10 mouse cellular contexts compared by ENCODE assay signal in genomic region chr4:124149771-124150451, GRCm38 (mm10).
DNase-seq lines count a peak whose midpoint lies in the region; ATAC-seq and TF ChIP-seq lines count a peak whose summit lies in the region.
"Had no signal": no experiment of that assay in that cellular context is flagged by ENCODE, and none has a peak within 500 bp of the region (broad histone marks: within the 10 kb centered on the region; RNA-seq: fewer than 3 reads in every experiment).

No protein-coding gene starts in this region.

- no peaks in the 10 kb centered on the region for H3K27me3 ChIP-seq in testis, adult 2 months (ENCODE audit: control insufficient read depth, insufficient read depth, low read length)
- no peaks in the 10 kb centered on the region; the same call in 1 of the 2 replicates for H3K27me3 ChIP-seq in liver, embryonic 14.5 days (ENCODE audit: control insufficient read depth, insufficient read depth, low read length)
- 0 out of 2 replicates have a peak, but pooled peaks cover 3% of the 10 kb centered on the region for H3K27me3 ChIP-seq in stomach, postnatal 0 days (ENCODE audit: control insufficient read depth, insufficient read depth, low read length)

- H3K4me3 ChIP-seq in testis, adult 2 months (ENCODE audit: control insufficient read depth, low read depth, low read length) = peak overlapping the region; percentile 49
- no peak overlapping the region for H3K4me3 ChIP-seq in liver, embryonic 14.5 days (ENCODE audit: insufficient read depth in 1 of 2, low read depth in 2 of 2, low read length in 2 of 2)
- H3K4me3 ChIP-seq in stomach, postnatal 0 days (ENCODE audit: low read depth, low read length) = no peak overlapping the region

- no peaks in the 10 kb centered on the region for H3K9me3 ChIP-seq in liver, embryonic 14.5 days (ENCODE audit: control insufficient read depth, low read length)
- H3K9me3 ChIP-seq in stomach, postnatal 0 days (ENCODE audit: control insufficient read depth, low read length) = no peaks in the 10 kb centered on the region

- peaks cover 7% of the 10 kb centered on the region for H3K4me1 ChIP-seq in testis, adult 2 months (ENCODE audit: control insufficient read depth, insufficient read depth, low read length)
- no peaks in the 10 kb centered on the region for H3K4me1 ChIP-seq in liver, embryonic 14.5 days (replicated peaks; ENCODE audit: control insufficient read depth in 2 of 2, insufficient read depth in 2 of 2, low read length in 1 of 2)
- no peaks in the 10 kb centered on the region for H3K4me1 ChIP-seq in stomach, postnatal 0 days (replicated peaks; ENCODE audit: control insufficient read depth, insufficient read depth)

- no peak for TF ChIP-seq POLR2A in testis, adult 2 months (IDR thresholded peaks at IDR 0.05; ENCODE audit: control insufficient read depth, low read depth, low read length)

- TF ChIP-seq EP300 in liver, embryonic 14.5 days (IDR thresholded peaks at IDR 0.05; ENCODE audit: low read depth) = no peak
- TF ChIP-seq EP300 in stomach, postnatal 0 days (optimal IDR thresholded peaks at IDR 0.05) = no peak

- no peak for ATAC-seq in liver, embryonic 14.5 days (ENCODE audit: insufficient read depth)
- ATAC-seq in stomach, postnatal 0 days (ENCODE audit: low FRiP score, low TSS enrichment) = no peak

- H3K36me3 ChIP-seq in testis, adult 2 months (ENCODE audit: control insufficient read depth, insufficient read depth, low read length) = no peaks in the 10 kb centered on the region
- no peaks in the 10 kb centered on the region for H3K36me3 ChIP-seq in liver, embryonic 14.5 days (replicated peaks; ENCODE audit: control insufficient read depth, insufficient read depth, low read depth)
- no peaks in the 10 kb centered on the region for H3K36me3 ChIP-seq in stomach, postnatal 0 days (ENCODE audit: control insufficient read depth, insufficient read depth, low read length)

- WGBS in liver, embryonic 14.5 days (ENCODE audit: insufficient replicate concordance) = 8% methylated on average over 16 of the region's 16 CpGs
- WGBS in stomach, postnatal 0 days = 12% methylated on average over 16 of the region's 16 CpGs

- no peak overlapping the region for H3K27ac ChIP-seq in testis, adult 2 months (ENCODE audit: control insufficient read depth, insufficient read depth, low read depth, low read length)
- H3K27ac ChIP-seq in liver, embryonic 14.5 days = no peak overlapping the region
- no peak overlapping the region for H3K27ac ChIP-seq in stomach, postnatal 0 days (replicated peaks)

- intact Hi-C loops in heart, postnatal 10 days (cut with DNase I) = no loop called here

- no peak overlapping the region for H3K4me2 ChIP-seq in liver, embryonic 14.5 days (ENCODE audit: low read depth)
- no peak overlapping the region for H3K4me2 ChIP-seq in stomach, postnatal 0 days (replicated peaks; ENCODE audit: low read depth)

- peak; percentile 74 for DNase-seq in heart, adult 11 months
- no peak for DNase-seq in heart, postnatal 10 days
- no peak for DNase-seq in testis, postnatal 10 days (ENCODE audit: low spot score)
- no peak for DNase-seq in liver, embryonic 14.5 days (ENCODE audit: low read depth in 3 of 3, low spot score in 3 of 3)
- DNase-seq in stomach, postnatal 0 days (ENCODE audit: low spot score) = no peak
- no peak for DNase-seq in gastrocnemius, adult 8-10 months (ENCODE audit: low spot score in 2 of 2)
- DNase-seq in B cell, adult 2 months = no peak
- DNase-seq: adrenal gland, postnatal 36 days; layer of hippocampus, adult 9-11 months had no signal

- TF ChIP-seq CTCF in testis, adult 2 months (IDR thresholded peaks at IDR 0.05; ENCODE audit: control insufficient read depth, insufficient read depth, insufficient replicate concordance, low read depth, low read length) = no peak
- TF ChIP-seq CTCF in liver, embryonic 14.5 days (IDR thresholded peaks at IDR 0.05; ENCODE audit: low read depth) = 0 out of 2 replicates have a peak, but pooled peaks have one; percentile 15
- TF ChIP-seq CTCF in stomach, postnatal 0 days (IDR thresholded peaks at IDR 0.05; ENCODE audit: low read depth) = peak; percentile 53

- no peak overlapping the region for H3K9ac ChIP-seq in liver, embryonic 14.5 days (replicated peaks)
- no peak overlapping the region for H3K9ac ChIP-seq in stomach, postnatal 0 days (ENCODE audit: low read length)
